Mouse (Mus musculus) kidney, postnatal 0 days (tissue): ENCODE data around the gene Itga2b. TPM values are rescaled to one million over a fixed set of nuclear protein-coding genes. Genes with fewer than 3 reads are reported as not detected.

Experiments used
- ATAC-seq: fragments of 200-750 bp; cut with Nextera tagmentation; replicated peaks from 2 replicates; pipeline ENCODE4 v1.8.0; 2017; ENCODE audit warnings: low read depth, moderate number of reproducible peaks, moderate TSS enrichment, moderate library complexity; ENCODE audit not compliant: low FRiP score
- DNase-seq: peaks from one replicate; pipeline ENCODE4 v3.0.0-alpha.2; 2016; ENCODE audit warnings: low spot score
- H3K27ac ChIP-seq: fragments of 300-500 bp; sonication (generic); 2 replicates; pipeline ENCODE4 v1.5.1; 2014; ENCODE audit warnings: mild to moderate bottlenecking
- H3K27me3 ChIP-seq: fragments of 300-500 bp; sonication (generic); 2 replicates; pipeline ENCODE4 v1.6.1; 2014; ENCODE audit warnings: low read length, mixed read lengths; ENCODE audit not compliant: insufficient read depth
- H3K36me3 ChIP-seq: fragments of 300-500 bp; sonication (generic); 2 replicates; pipeline ENCODE4 v1.6.1; 2014; ENCODE audit warnings: low read length, mixed read lengths; ENCODE audit not compliant: insufficient read depth
- H3K4me1 ChIP-seq: fragments of 300-500 bp; sonication (generic); replicated peaks from 2 replicates; pipeline ENCODE4 v1.6.1; 2014; ENCODE audit warnings: antibody characterized with exemption, low read length, mixed read lengths; ENCODE audit not compliant: insufficient read depth
- H3K4me2 ChIP-seq: fragments of 300-500 bp; sonication (generic); 2 replicates; pipeline ENCODE4 v1.6.1; 2014; ENCODE audit warnings: mild to moderate bottlenecking, low read length, moderate library complexity, mixed read lengths
- H3K4me3 ChIP-seq: fragments of 300-500 bp; sonication (generic); replicated peaks from 2 replicates; pipeline ENCODE4 v1.5.1; 2014; ENCODE audit warnings: low read depth, low read length
- H3K9ac ChIP-seq: fragments of 300-500 bp; sonication (generic); 2 replicates; pipeline ENCODE4 v1.6.1; 2014; ENCODE audit warnings: low read depth, low read length
- H3K9me3 ChIP-seq: fragments of 300-500 bp; sonication (generic); replicated peaks from 2 replicates; pipeline ENCODE4 v1.6.1; 2016; ENCODE audit warnings: low read length, inconsistent platforms, mixed read lengths
- CTCF ChIP-seq: IDR thresholded peaks from 2 replicates; pipeline ENCODE4 v1.5.1; 2016; ENCODE audit warnings: antibody characterized with exemption, low read depth, mild to moderate bottlenecking, moderate library complexity
- WGBS: fragments of 180-500 bp; shearing (Covaris S2); extraction: QIAGEN DNeasy Blood & Tissue Kit; methylation state at CpG from one replicate; pipeline ENCODE4 v1.1.7; 2014; 5-methylcytosine and 5-hydroxymethylcytosine counted together
- polyA plus RNA-seq: library from polyadenylated mRNA; unstranded; fragments of >200 nt; fragmentation: Nextera tagmentation; extraction: Ambion mirVana; gene quantifications from 2 replicates; pipeline ENCODE4 v1.2.1, GENCODE M21; 2015

The Itga2b gene
- polyA plus RNA-seq, 1 experiment from 2014 or later, result 12.9 TPM

GRCm38 (mm10) chr11:102445264-102445890 is 24.5 kb downstream of the Itga2b start:
- Histone ChIP-seq H3K4me1 (peaks cover 23% of the 10 kb centered on the region), H3K4me2 (peak overlapping the region; percentile 94), H3K9me3 (no peaks in the 10 kb centered on the region), H3K4me3 (peak overlapping the region; percentile 93; the same call in 1 of the 2 replicates), H3K36me3 (peaks cover 9% of the 10 kb centered on the region; the same call in 1 of the 2 replicates), H3K9ac (no peak overlapping the region; the same call in 1 of the 2 replicates), H3K27ac (peak overlapping the region; percentile 85), H3K27me3 (no peaks in the 10 kb centered on the region)
- TF ChIP-seq CTCF, result no peak
- 11% methylated on average over 10 of the region's 10 CpGs for WGBS
- ATAC-seq (peak; percentile 34), DNase-seq (peak; percentile 83)

GRCm38 (mm10) chr11:102444781-102445180 is 25.1 kb downstream of the Itga2b start:
- Histone ChIP-seq H3K4me2 (peak overlapping the region; percentile 94), H3K27me3 (no peaks in the 10 kb centered on the region), H3K4me3 (no peak overlapping the region), H3K9ac (no peak overlapping the region), H3K9me3 (no peaks in the 10 kb centered on the region), H3K27ac (no peak overlapping the region), H3K36me3 (peaks cover 13% of the 10 kb centered on the region), H3K4me1 (peaks cover 23% of the 10 kb centered on the region)
- 8% methylated on average over 6 of the region's 6 CpGs for WGBS
- TF ChIP-seq CTCF, result no peak
- no peak for DNase-seq
- no peak for ATAC-seq

DNA sequence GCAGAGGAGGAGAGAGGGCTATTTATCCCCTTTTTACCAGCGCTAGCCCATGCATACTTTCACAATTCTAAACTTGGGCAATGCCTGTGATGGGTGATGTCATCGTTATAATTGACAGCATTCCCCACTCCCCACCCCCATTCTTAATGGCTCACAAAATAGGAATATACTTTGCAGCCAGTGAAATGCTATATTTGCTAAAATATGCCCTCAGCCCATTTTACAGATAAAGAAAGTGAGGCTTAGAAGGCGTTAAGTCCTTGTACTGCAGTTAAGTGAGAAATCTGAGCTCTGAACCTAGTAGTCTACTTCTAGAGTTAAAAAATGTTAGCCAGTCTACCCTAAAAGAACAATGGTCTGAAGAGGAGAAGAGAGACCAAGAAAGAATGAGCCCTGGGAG is 25.6 kb downstream of the Itga2b start:
- Histone ChIP-seq H3K9ac (no peak overlapping the region), H3K36me3 (peaks cover 16% of the 10 kb centered on the region), H3K27me3 (no peaks in the 10 kb centered on the region), H3K27ac (no peak overlapping the region), H3K4me2 (no peak overlapping the region), H3K9me3 (no peaks in the 10 kb centered on the region), H3K4me1 (peaks cover 23% of the 10 kb centered on the region), H3K4me3 (no peak overlapping the region)
- 83% methylated on average over 3 of the region's 3 CpGs for WGBS
- TF ChIP-seq CTCF, result no peak
- DNase-seq, result no peak
- no peak for ATAC-seq

DNA sequence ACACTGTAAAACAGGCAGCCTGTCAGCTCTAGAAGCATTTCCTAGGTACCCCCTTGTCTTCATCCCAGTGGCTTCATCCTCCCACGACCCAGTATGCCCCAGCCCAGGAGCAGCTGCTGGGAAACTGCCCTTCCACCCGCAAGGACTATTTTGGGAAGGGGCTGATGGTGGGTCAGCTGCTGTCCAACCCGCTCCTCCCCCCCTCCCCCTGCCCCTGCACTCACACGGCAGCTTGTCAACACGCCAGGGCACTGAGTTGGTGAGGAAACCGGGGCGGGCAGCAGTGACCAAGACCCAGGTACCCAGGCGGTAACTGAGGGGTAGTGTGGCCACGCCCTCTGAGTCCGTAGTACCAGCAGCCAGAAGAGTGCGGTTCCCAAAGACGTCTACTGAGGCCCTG is 26.2 kb downstream of the Itga2b start:
- ATAC-seq (no peak), DNase-seq (no peak)
- H3K4me2 ChIP-seq, result no peak overlapping the region
- peaks cover 23% of the 10 kb centered on the region for H3K4me1 ChIP-seq
- H3K9me3 ChIP-seq, result no peaks in the 10 kb centered on the region
- H3K4me3 ChIP-seq, result no peak overlapping the region
- no peaks in the 10 kb centered on the region for H3K27me3 ChIP-seq
- H3K27ac ChIP-seq, result no peak overlapping the region
- WGBS, result 63% methylated on average over 12 of the region's 12 CpGs
- TF ChIP-seq CTCF, result no peak
- H3K9ac ChIP-seq, result no peak overlapping the region
- H3K36me3 ChIP-seq, result peaks cover 19% of the 10 kb centered on the region

- Histone ChIP-seq H3K27ac (no peak overlapping the region), H3K36me3 (peaks cover 19% of the 10 kb centered on the region), H3K4me1 (peaks cover 33% of the 10 kb centered on the region), H3K4me2 (no peak overlapping the region), H3K27me3 (no peaks in the 10 kb centered on the region), H3K4me3 (no peak overlapping the region), H3K9ac (no peak overlapping the region), H3K9me3 (no peaks in the 10 kb centered on the region)
- no peak for TF ChIP-seq CTCF
- ATAC-seq (no peak), DNase-seq (no peak)
- WGBS, result 84% methylated on average over 6 of the region's 6 CpGs
Measured at GRCm38 (mm10) chr11:102442089-102442488, 27.8 kb downstream of the Itga2b start.

GRCm38 (mm10) chr11:102441434-102441833 is 28.5 kb downstream of the Itga2b start:
- Histone ChIP-seq H3K27me3 (no peaks in the 10 kb centered on the region), H3K27ac (no peak overlapping the region), H3K9ac (no peak overlapping the region), H3K4me1 (peaks cover 33% of the 10 kb centered on the region), H3K4me3 (no peak overlapping the region), H3K4me2 (no peak overlapping the region), H3K36me3 (peaks cover 21% of the 10 kb centered on the region), H3K9me3 (no peaks in the 10 kb centered on the region)
- TF ChIP-seq CTCF, result peak; percentile 49
- no peak for DNase-seq
- WGBS, result 82% methylated on average over 3 of the region's 3 CpGs
- ATAC-seq, result no peak

- Histone ChIP-seq H3K4me2 (no peak overlapping the region), H3K4me3 (no peak overlapping the region), H3K27me3 (no peaks in the 10 kb centered on the region), H3K9me3 (no peaks in the 10 kb centered on the region), H3K4me1 (peaks cover 22% of the 10 kb centered on the region), H3K27ac (no peak overlapping the region), H3K9ac (no peak overlapping the region), H3K36me3 (peaks cover 33% of the 10 kb centered on the region)
- no peak for DNase-seq
- no peak for TF ChIP-seq CTCF
- no peak for ATAC-seq
- 80% methylated on average over 8 of the region's 8 CpGs for WGBS
Measured at GRCm38 (mm10) chr11:102440255-102440654, 29.7 kb downstream of the Itga2b start.
